Comparison of ENCODE assay signal across 14 mouse cellular contexts in genomic region chr9:115357996-115358395, GRCm38 (mm10).
"Had no signal": no experiment of that assay in that cellular context is flagged by ENCODE, and none has a peak within 500 bp of the region (broad histone marks: within the 10 kb centered on the region; RNA-seq: fewer than 3 reads in every experiment).

No protein-coding gene starts in this region.

- H3K27ac ChIP-seq: kidney, postnatal 0 days; left cerebral cortex, adult 2 months; liver, embryonic 14.5 days; midbrain, embryonic 12.5 days; midbrain, embryonic 15.5 days; neural tube, embryonic 12.5 days had no signal

- H3K9ac ChIP-seq: liver, embryonic 14.5 days; liver, postnatal 0 days; lung, embryonic 14.5 days; midbrain, embryonic 12.5 days; midbrain, embryonic 15.5 days; neural tube, embryonic 12.5 days had no signal

- H3K4me1 ChIP-seq: midbrain, embryonic 15.5 days; neural tube, embryonic 12.5 days had no signal

- H3K4me2 ChIP-seq: lung, embryonic 14.5 days; midbrain, embryonic 12.5 days; midbrain, embryonic 15.5 days; neural tube, embryonic 12.5 days had no signal

- ATAC-seq: liver, postnatal 0 days; lung, postnatal 0 days; midbrain, embryonic 15.5 days had no signal

- H3K9me3 ChIP-seq: midbrain, embryonic 12.5 days; midbrain, embryonic 15.5 days; neural tube, embryonic 12.5 days had no signal

- H3K36me3 ChIP-seq: midbrain, embryonic 12.5 days; midbrain, embryonic 15.5 days; neural tube, embryonic 12.5 days had no signal

- DNase-seq: kidney, adult 2 months; kidney, postnatal 25 days; layer of hippocampus, postnatal 36 days; liver, postnatal 0 days; lung, embryonic 14.5 days; thymus, adult 18-20 months; thymus, postnatal 36 days had no signal

- H3K27me3 ChIP-seq: midbrain, embryonic 12.5 days; midbrain, embryonic 15.5 days; neural tube, embryonic 12.5 days had no signal

- H3K4me3 ChIP-seq: left cerebral cortex, adult 2 months; midbrain, embryonic 12.5 days; midbrain, embryonic 15.5 days; neural tube, embryonic 12.5 days had no signal
